Comparison of ENCODE assay signal across 8 mouse cellular contexts in the genomic region with DNA sequence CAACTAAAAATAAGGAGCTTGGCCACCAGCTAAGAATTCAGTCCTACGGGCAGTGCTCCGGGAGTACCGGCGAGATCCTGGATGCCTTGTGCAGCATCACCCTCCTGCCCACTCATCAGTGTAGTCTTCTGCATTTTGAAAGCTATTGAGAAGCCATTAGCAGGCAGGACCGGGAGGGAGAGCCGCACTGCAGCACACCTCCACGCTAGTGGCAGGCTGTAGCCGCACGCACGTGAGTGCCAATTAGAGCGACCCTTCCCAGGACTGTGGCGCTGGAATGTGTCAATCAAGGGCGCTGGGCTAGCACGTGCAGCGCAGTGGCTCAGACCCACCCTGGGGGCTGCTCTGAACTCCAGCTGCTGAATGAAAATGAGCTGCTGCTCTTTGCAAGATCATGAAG.
DNase-seq lines count a peak whose midpoint lies in the region; ATAC-seq lines count a peak whose summit lies in the region.

No protein-coding gene starts in this region.

- peak overlapping the region; percentile 34 for H3K4me3 ChIP-seq in midbrain, embryonic 15.5 days

- H3K27ac ChIP-seq in midbrain, embryonic 15.5 days: peak overlapping the region; percentile 57

- intact Hi-C loops in heart, postnatal 10 days (cut with DNase I): no loop called here

- peak overlapping the region; percentile 29 for H3K9ac ChIP-seq in midbrain, embryonic 15.5 days

- peak overlapping the region; percentile 70 for H3K4me2 ChIP-seq in midbrain, embryonic 15.5 days

- WGBS in midbrain, embryonic 15.5 days: under 1% methylated on average over 15 of the region's 15 CpGs

- peak; percentile 24 to 32 for DNase-seq in cerebellum, postnatal 25 days
- DNase-seq in cerebellum, adult 9-10 months: no peak
- peak; percentile 54 for DNase-seq in embryo, embryonic 9.5 days (ENCODE audit: extremely low spot score)
- DNase-seq in heart, postnatal 10 days: peak; percentile 12 to 29
- DNase-seq in yolk sac, embryonic 10.5 days (ENCODE audit: low spot score): no peak
- no peak for DNase-seq in kidney, adult 18-20 months
- no peak for DNase-seq in urinary bladder, postnatal 4 days (ENCODE audit: low spot score in 2 of 2)

- peak; percentile 97 for ATAC-seq in midbrain, embryonic 15.5 days (replicated peaks)

- H3K27me3 ChIP-seq in midbrain, embryonic 15.5 days (replicated peaks): no peaks in the 10 kb centered on the region

- peaks cover 14% of the 10 kb centered on the region for H3K4me1 ChIP-seq in midbrain, embryonic 15.5 days

- H3K9me3 ChIP-seq in midbrain, embryonic 15.5 days: no peaks in the 10 kb centered on the region

- no peaks in the 10 kb centered on the region for H3K36me3 ChIP-seq in midbrain, embryonic 15.5 days (replicated peaks)

Comparison
In these comparisons a context has a peak if more than half of its experiments do, and no peak if none do; other contexts are left out.
1. DNase-seq: peak in cerebellum, postnatal 25 days (2 of 2), embryo, embryonic 9.5 days (single experiment) and heart, postnatal 10 days (2 of 2); none in cerebellum, adult 9-10 months (single experiment), yolk sac, embryonic 10.5 days (single experiment), kidney, adult 18-20 months (single experiment) and urinary bladder, postnatal 4 days (0 of 2).